Mouse (Mus musculus) heart, embryonic 11.5 days (tissue): Measurements from ENCODE around the gene Abcg1. TPM values are rescaled to one million over a fixed set of nuclear protein-coding genes. Genes with fewer than 3 reads are reported as not detected.

Source experiments
- ATAC-seq: fragments of 200-750 bp; cut with Nextera tagmentation; replicated peaks from 2 replicates; pipeline ENCODE4 v1.8.0; 2017; ENCODE audit warnings: moderate library complexity; ENCODE audit not compliant: insufficient number of reproducible peaks, low FRiP score, low TSS enrichment
- H3K27ac ChIP-seq: fragments of 300-500 bp; sonication (generic); 2 replicates; pipeline ENCODE4 v1.5.1; 2014; ENCODE audit warnings: mild to moderate bottlenecking, low read depth, low read length
- H3K27me3 ChIP-seq: fragments of 300-500 bp; sonication (generic); 2 replicates; pipeline ENCODE4 v1.6.1; 2014; ENCODE audit warnings: mild to moderate bottlenecking, low read length, mixed read lengths; ENCODE audit not compliant: control insufficient read depth, insufficient read depth
- H3K36me3 ChIP-seq: fragments of 300-500 bp; sonication (generic); 2 replicates; pipeline ENCODE4 v1.6.1; 2014; ENCODE audit warnings: mild to moderate bottlenecking, low read length, moderate library complexity, mixed read lengths; ENCODE audit not compliant: control insufficient read depth, insufficient read depth
- H3K4me1 ChIP-seq: fragments of 300-500 bp; sonication (generic); 2 replicates; pipeline ENCODE4 v1.6.1; 2014; ENCODE audit warnings: low read length; ENCODE audit not compliant: control insufficient read depth, insufficient read depth
- H3K4me2 ChIP-seq: fragments of 300-500 bp; sonication (generic); 2 replicates; pipeline ENCODE4 v1.6.1; 2014; ENCODE audit warnings: mild to moderate bottlenecking, moderate library complexity
- H3K4me3 ChIP-seq: fragments of 300-500 bp; sonication (generic); 2 replicates; pipeline ENCODE4 v1.5.1; 2014; ENCODE audit warnings: low read depth, low read length
- H3K9ac ChIP-seq: fragments of 300-500 bp; sonication (generic); 2 replicates; pipeline ENCODE4 v1.6.1; 2014; ENCODE audit warnings: mild to moderate bottlenecking, low read depth, low read length, moderate library complexity
- H3K9me3 ChIP-seq: fragments of 300-500 bp; sonication (generic); replicated peaks from 2 replicates; pipeline ENCODE4 v1.6.1; 2016; ENCODE audit warnings: low read length; ENCODE audit not compliant: control insufficient read depth
- WGBS: fragments of 180-500 bp; shearing (Covaris S2); extraction: QIAGEN DNeasy Blood & Tissue Kit; methylation state at CpG from one replicate; pipeline ENCODE4 v1.1.7; 2014; ENCODE audit not compliant: insufficient replicate concordance; 5-methylcytosine and 5-hydroxymethylcytosine counted together
- polyA plus RNA-seq: library from polyadenylated mRNA; unstranded; fragments of >200 nt; fragmentation: Nextera tagmentation; extraction: Ambion mirVana; gene quantifications from 2 replicates; pipeline ENCODE4 v1.2.1, GENCODE M21; 2014

Abcg1 gene
- polyA plus RNA-seq, 1 experiment from 2014 or later = 6.4 TPM

GRCm38 (mm10) chr17:31095570-31095969, 38.1 kb downstream of the Abcg1 start:
- no peaks in the 10 kb centered on the region; the same call in 1 of the 2 replicates for H3K27me3 ChIP-seq
- peaks cover 17% of the 10 kb centered on the region for H3K4me1 ChIP-seq
- H3K4me3 ChIP-seq = no peak overlapping the region
- no peak for ATAC-seq
- no peak overlapping the region for H3K9ac ChIP-seq
- H3K27ac ChIP-seq = no peak overlapping the region
- H3K4me2 ChIP-seq = no peak overlapping the region
- H3K9me3 ChIP-seq = peaks cover 3% of the 10 kb centered on the region; the same call in 1 of the 2 replicates
- no peaks in the 10 kb centered on the region for H3K36me3 ChIP-seq
- WGBS = 87% methylated on average over 7 of the region's 7 CpGs

- H3K9ac ChIP-seq = no peak overlapping the region
- no peak overlapping the region for H3K4me2 ChIP-seq
- 98% methylated on average over 2 of the region's 2 CpGs for WGBS
- H3K27ac ChIP-seq = no peak overlapping the region
- H3K36me3 ChIP-seq = no peaks in the 10 kb centered on the region
- no peak overlapping the region for H3K4me3 ChIP-seq
- no peaks in the 10 kb centered on the region for H3K27me3 ChIP-seq
- ATAC-seq = no peak
- peaks cover 3% of the 10 kb centered on the region; the same call in 1 of the 2 replicates for H3K9me3 ChIP-seq
- peaks cover 5% of the 10 kb centered on the region for H3K4me1 ChIP-seq
Observed at GRCm38 (mm10) chr17:31096893-31097292, 39.4 kb downstream of the Abcg1 start.

GRCm38 (mm10) chr17:31098788-31099187, 41.3 kb downstream of the Abcg1 start:
- no peaks in the 10 kb centered on the region; the same call in 1 of the 2 replicates for H3K4me1 ChIP-seq
- no peak overlapping the region for H3K9ac ChIP-seq
- H3K27me3 ChIP-seq = no peaks in the 10 kb centered on the region
- H3K9me3 ChIP-seq = no peaks in the 10 kb centered on the region
- ATAC-seq = no peak
- H3K4me3 ChIP-seq = no peak overlapping the region
- no peaks in the 10 kb centered on the region for H3K36me3 ChIP-seq
- H3K27ac ChIP-seq = no peak overlapping the region
- no peak overlapping the region for H3K4me2 ChIP-seq
- 52% methylated on average over 5 of the region's 5 CpGs for WGBS

GRCm38 (mm10) chr17:31103007-31103570, 45.6 kb downstream of the Abcg1 start:
- 81% methylated on average over 8 of the region's 8 CpGs for WGBS

GRCm38 (mm10) chr17:31103823-31104222, 46.3 kb downstream of the Abcg1 start:
- H3K9ac ChIP-seq = no peak overlapping the region
- ATAC-seq = no peak
- H3K36me3 ChIP-seq = no peaks in the 10 kb centered on the region
- H3K4me2 ChIP-seq = no peak overlapping the region
- no peak overlapping the region for H3K4me3 ChIP-seq
- no peaks in the 10 kb centered on the region; the same call in 1 of the 2 replicates for H3K4me1 ChIP-seq
- no peak overlapping the region for H3K27ac ChIP-seq
- 88% methylated on average over 8 of the region's 8 CpGs for WGBS
- H3K27me3 ChIP-seq = no peaks in the 10 kb centered on the region
- no peaks in the 10 kb centered on the region for H3K9me3 ChIP-seq

More at GRCm38 (mm10) chr17:31103007-31103570, 45.6 kb downstream of the Abcg1 start:
- Histone ChIP-seq H3K9ac (no peak overlapping the region), H3K4me2 (no peak overlapping the region), H3K4me3 (no peak overlapping the region), H3K9me3 (no peaks in the 10 kb centered on the region), H3K27ac (no peak overlapping the region), H3K4me1 (no peaks in the 10 kb centered on the region; the same call in 1 of the 2 replicates), H3K36me3 (no peaks in the 10 kb centered on the region), H3K27me3 (no peaks in the 10 kb centered on the region)
- no peak for ATAC-seq

- H3K27ac ChIP-seq = no peak overlapping the region
- ATAC-seq = no peak
- peaks cover 2% of the 10 kb centered on the region; the same call in 1 of the 2 replicates for H3K36me3 ChIP-seq
- 88% methylated on average over 15 of the region's 15 CpGs for WGBS
- no peaks in the 10 kb centered on the region for H3K9me3 ChIP-seq
- H3K27me3 ChIP-seq = no peaks in the 10 kb centered on the region
- H3K4me3 ChIP-seq = no peak overlapping the region
- no peak overlapping the region for H3K4me2 ChIP-seq
- H3K9ac ChIP-seq = no peak overlapping the region
- no peaks in the 10 kb centered on the region for H3K4me1 ChIP-seq
Observed at GRCm38 (mm10) chr17:31108388-31108787, 50.9 kb downstream of the Abcg1 start.

- no peaks in the 10 kb centered on the region for H3K9me3 ChIP-seq
- H3K36me3 ChIP-seq = peaks cover 2% of the 10 kb centered on the region; the same call in 1 of the 2 replicates
- no peak overlapping the region for H3K4me3 ChIP-seq
- no peak overlapping the region for H3K9ac ChIP-seq
- H3K4me1 ChIP-seq = no peaks in the 10 kb centered on the region
- no peak overlapping the region for H3K27ac ChIP-seq
- 71% methylated on average over 9 of the region's 9 CpGs for WGBS
- ATAC-seq = no peak
- H3K4me2 ChIP-seq = no peak overlapping the region
- H3K27me3 ChIP-seq = no peaks in the 10 kb centered on the region
Observed at GRCm38 (mm10) chr17:31113191-31113856, 55.8 kb downstream of the Abcg1 start.

GRCm38 (mm10) chr17:31116063-31116462, 58.6 kb downstream of the Abcg1 start:
- Histone ChIP-seq H3K9ac (no peak overlapping the region), H3K36me3 (peaks cover under 1% of the 10 kb centered on the region; the same call in 1 of the 2 replicates), H3K4me2 (no peak overlapping the region), H3K4me3 (no peak overlapping the region), H3K27me3 (no peaks in the 10 kb centered on the region), H3K4me1 (no peaks in the 10 kb centered on the region), H3K9me3 (no peaks in the 10 kb centered on the region), H3K27ac (no peak overlapping the region)
- ATAC-seq = no peak
- 45% methylated on average over 6 of the region's 6 CpGs for WGBS
